Mouse (Mus musculus): ENCODE results near the gene Enthd1. TPM values are rescaled to one million over a fixed set of nuclear protein-coding genes. Genes with fewer than 3 reads are reported as not detected.

Enthd1 gene
- total RNA-seq, 1 experiment: 0.49 TPM

DNA sequence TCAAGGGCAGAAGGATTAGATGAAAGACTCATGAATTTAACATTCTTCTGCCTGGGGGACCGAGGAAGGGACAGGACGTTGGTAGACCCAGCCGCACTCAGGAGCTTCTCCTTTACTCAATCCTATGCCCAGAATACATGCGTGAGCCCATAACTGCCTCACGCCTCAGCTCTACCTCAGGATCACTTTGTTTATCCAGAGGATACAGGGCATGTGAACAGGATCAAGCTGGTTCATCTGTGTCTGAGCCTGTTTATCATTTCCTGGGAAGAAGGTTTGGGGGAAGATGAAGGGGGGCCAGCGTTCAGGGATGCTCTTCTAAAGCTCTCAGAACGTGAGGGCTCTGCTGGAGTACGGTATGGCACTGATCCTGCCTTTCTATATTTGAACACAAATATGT, 82.6 kb downstream of the Enthd1 start:
- TF ChIP-seq HCFC1 (IDR thresholded peaks at IDR 0.05; ENCODE audit: borderline replicate concordance, insufficient read depth, low read length): no peak
- TF ChIP-seq MAFK (IDR thresholded peaks at IDR 0.05; ENCODE audit: insufficient read depth, low read depth, low read length): no peak
- no peak for TF ChIP-seq CHD2 (IDR thresholded peaks at IDR 0.05; ENCODE audit: low read depth, low read length)
- TF ChIP-seq ZNF384 (IDR thresholded peaks at IDR 0.05; ENCODE audit: low read depth, low read length): no peak
- no peak for TF ChIP-seq ZC3H11A (IDR thresholded peaks at IDR 0.05; ENCODE audit: borderline replicate concordance, low read depth, low read length)
- Histone ChIP-seq H3K4me1 (ENCODE audit: control insufficient read depth in 2 of 2, insufficient read depth in 2 of 2, low read length in 2 of 2, poor library complexity in 1 of 2) (no peaks in the 10 kb centered on the region), H3K9me3 (ENCODE audit: control insufficient read depth, insufficient read depth, low read depth, low read length) (no peaks in the 10 kb centered on the region), H3K27ac (ENCODE audit: insufficient read depth, low read depth, low read length, poor library complexity, severe bottlenecking) (no peak overlapping the region), H3K36me3 (ENCODE audit: control insufficient read depth, insufficient read depth, low read length, poor library complexity, severe bottlenecking) (no peaks in the 10 kb centered on the region), H3K4me3 (ENCODE audit: insufficient read depth in 1 of 2, low read depth in 1 of 2, low read length in 2 of 2, poor library complexity in 1 of 2, severe bottlenecking in 1 of 2) (no peak overlapping the region), H3K9ac (ENCODE audit: insufficient read depth, low read depth, low read length, poor library complexity, severe bottlenecking) (no peak overlapping the region)
- in situ Hi-C loops (cut with MboI; ENCODE audit: low sequenced_read_pairs in 2 of 2, unreplicated experiment in 2 of 2): no loop called here
- DNase-seq (ENCODE audit: low read depth, low spot score): no peak

DNA sequence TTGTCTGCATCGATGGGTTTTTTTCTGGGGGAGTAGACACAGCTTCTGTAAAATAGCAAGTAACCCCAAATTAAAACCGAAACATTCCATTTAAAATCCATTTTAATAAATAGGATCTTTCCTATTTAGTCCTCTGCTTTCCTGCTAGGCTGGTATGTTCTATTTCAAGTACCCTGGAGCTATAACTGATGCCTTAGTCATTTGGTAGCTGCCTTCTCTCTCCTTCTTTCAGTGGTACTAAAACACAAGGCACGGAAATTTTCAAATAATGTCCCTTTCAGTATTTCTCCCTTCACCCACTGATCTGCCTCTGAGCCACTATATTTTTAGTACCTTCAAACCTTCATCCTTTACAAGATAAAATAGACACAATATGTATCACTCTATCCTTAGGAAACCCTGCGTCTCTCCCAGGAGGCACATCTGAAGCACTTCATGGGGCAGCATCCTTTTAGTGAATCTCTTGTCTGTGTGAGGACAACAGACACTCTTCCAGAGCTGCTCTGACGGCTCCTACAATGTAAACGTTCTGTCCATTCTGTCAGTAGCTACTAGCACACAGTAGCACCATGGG, 90.4 kb downstream of the Enthd1 start:
- no peaks in the 10 kb centered on the region for H3K36me3 ChIP-seq (ENCODE audit: control insufficient read depth, insufficient read depth, low read length, poor library complexity, severe bottlenecking)
- in situ Hi-C loops (cut with MboI; ENCODE audit: low sequenced_read_pairs in 2 of 2, unreplicated experiment in 2 of 2): no loop called here
- H3K4me3 ChIP-seq (ENCODE audit: insufficient read depth in 1 of 2, low read depth in 1 of 2, low read length in 2 of 2, poor library complexity in 1 of 2, severe bottlenecking in 1 of 2): no peak overlapping the region
- no peaks in the 10 kb centered on the region for H3K9me3 ChIP-seq (ENCODE audit: control insufficient read depth, insufficient read depth, low read depth, low read length)
- H3K9ac ChIP-seq (ENCODE audit: insufficient read depth, low read depth, low read length, poor library complexity, severe bottlenecking): no peak overlapping the region
- H3K4me1 ChIP-seq (ENCODE audit: control insufficient read depth in 2 of 2, insufficient read depth in 2 of 2, low read length in 2 of 2, poor library complexity in 1 of 2): no peaks in the 10 kb centered on the region
- no peak overlapping the region for H3K27ac ChIP-seq (ENCODE audit: insufficient read depth, low read depth, low read length, poor library complexity, severe bottlenecking)
- no peak for DNase-seq (ENCODE audit: low read depth, low spot score)
- TF ChIP-seq HCFC1 (IDR thresholded peaks at IDR 0.05; ENCODE audit: borderline replicate concordance, insufficient read depth, low read length) (no peak), MAFK (IDR thresholded peaks at IDR 0.05; ENCODE audit: insufficient read depth, low read depth, low read length) (no peak), ZC3H11A (IDR thresholded peaks at IDR 0.05; ENCODE audit: borderline replicate concordance, low read depth, low read length) (no peak), ZNF384 (IDR thresholded peaks at IDR 0.05; ENCODE audit: low read depth, low read length) (no peak), CHD2 (IDR thresholded peaks at IDR 0.05; ENCODE audit: low read depth, low read length) (no peak)

DNA sequence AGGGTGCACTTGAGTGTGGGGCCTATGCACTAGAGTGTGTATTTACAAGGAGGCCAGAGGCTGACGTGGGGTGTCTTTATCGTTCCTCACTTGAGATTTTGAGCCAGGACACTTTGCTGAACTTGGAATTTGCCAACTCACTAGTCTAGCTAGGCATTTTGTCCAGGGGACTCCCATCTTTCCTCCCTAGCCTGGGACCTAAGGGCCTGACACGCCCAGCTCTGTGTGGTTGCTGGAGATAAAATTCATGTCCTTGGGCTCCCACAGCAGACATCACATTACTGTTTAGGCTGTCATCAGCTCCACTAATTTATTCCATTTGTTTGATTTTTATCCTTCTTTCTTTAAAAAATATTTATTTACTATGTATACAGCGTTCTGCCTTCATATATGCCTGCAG, 97.1 kb downstream of the Enthd1 start:
- Histone ChIP-seq H3K9me3 (ENCODE audit: control insufficient read depth, insufficient read depth, low read depth, low read length) (no peaks in the 10 kb centered on the region), H3K27ac (ENCODE audit: insufficient read depth, low read depth, low read length, poor library complexity, severe bottlenecking) (no peak overlapping the region), H3K36me3 (ENCODE audit: control insufficient read depth, insufficient read depth, low read length, poor library complexity, severe bottlenecking) (no peaks in the 10 kb centered on the region), H3K4me1 (ENCODE audit: control insufficient read depth in 2 of 2, insufficient read depth in 2 of 2, low read length in 2 of 2, poor library complexity in 1 of 2) (no peaks in the 10 kb centered on the region), H3K4me3 (ENCODE audit: insufficient read depth in 1 of 2, low read depth in 1 of 2, low read length in 2 of 2, poor library complexity in 1 of 2, severe bottlenecking in 1 of 2) (no peak overlapping the region), H3K9ac (ENCODE audit: insufficient read depth, low read depth, low read length, poor library complexity, severe bottlenecking) (no peak overlapping the region)
- TF ChIP-seq ZNF384 (IDR thresholded peaks at IDR 0.05; ENCODE audit: low read depth, low read length) (no peak), ZC3H11A (IDR thresholded peaks at IDR 0.05; ENCODE audit: borderline replicate concordance, low read depth, low read length) (no peak), HCFC1 (IDR thresholded peaks at IDR 0.05; ENCODE audit: borderline replicate concordance, insufficient read depth, low read length) (no peak), CHD2 (IDR thresholded peaks at IDR 0.05; ENCODE audit: low read depth, low read length) (no peak), MAFK (IDR thresholded peaks at IDR 0.05; ENCODE audit: insufficient read depth, low read depth, low read length) (no peak)
- in situ Hi-C loops (cut with MboI; ENCODE audit: low sequenced_read_pairs in 2 of 2, unreplicated experiment in 2 of 2): no loop called here
- DNase-seq (ENCODE audit: low read depth, low spot score): no peak

DNA sequence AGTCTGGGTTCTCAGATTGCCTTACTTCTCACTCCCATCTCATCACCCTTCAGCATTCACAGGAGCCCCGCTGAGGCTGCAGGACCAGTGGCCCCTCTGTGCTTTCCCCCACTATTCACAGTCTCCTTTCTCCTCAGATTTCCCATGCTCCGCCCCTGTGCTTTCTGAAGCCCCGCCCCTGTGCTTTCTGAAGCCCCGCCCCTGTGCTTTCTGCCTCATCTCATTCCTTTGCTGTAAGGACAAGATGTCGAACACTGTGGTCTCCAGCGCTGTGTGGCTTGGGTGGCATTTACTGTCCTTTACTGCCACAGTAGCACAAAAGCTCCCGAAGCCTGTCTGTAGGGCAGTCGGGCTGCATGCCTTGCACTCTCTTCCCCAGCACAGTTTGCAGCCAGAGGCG, 102.8 kb downstream of the Enthd1 start:
- Histone ChIP-seq H3K4me3 (ENCODE audit: insufficient read depth in 1 of 2, low read depth in 1 of 2, low read length in 2 of 2, poor library complexity in 1 of 2, severe bottlenecking in 1 of 2) (peak overlapping the region in 1 of 2 experiments; percentile 2; a peak in 1 of 4 replicates), H3K27ac (ENCODE audit: insufficient read depth, low read depth, low read length, poor library complexity, severe bottlenecking) (no peak overlapping the region), H3K4me1 (ENCODE audit: control insufficient read depth in 2 of 2, insufficient read depth in 2 of 2, low read length in 2 of 2, poor library complexity in 1 of 2) (no peaks in the 10 kb centered on the region), H3K9me3 (ENCODE audit: control insufficient read depth, insufficient read depth, low read depth, low read length) (no peaks in the 10 kb centered on the region), H3K9ac (ENCODE audit: insufficient read depth, low read depth, low read length, poor library complexity, severe bottlenecking) (no peak overlapping the region), H3K36me3 (ENCODE audit: control insufficient read depth, insufficient read depth, low read length, poor library complexity, severe bottlenecking) (no peaks in the 10 kb centered on the region)
- TF ChIP-seq HCFC1 (IDR thresholded peaks at IDR 0.05; ENCODE audit: borderline replicate concordance, insufficient read depth, low read length) (no peak), ZNF384 (IDR thresholded peaks at IDR 0.05; ENCODE audit: low read depth, low read length) (no peak), CHD2 (IDR thresholded peaks at IDR 0.05; ENCODE audit: low read depth, low read length) (no peak), ZC3H11A (IDR thresholded peaks at IDR 0.05; ENCODE audit: borderline replicate concordance, low read depth, low read length) (no peak), MAFK (IDR thresholded peaks at IDR 0.05; ENCODE audit: insufficient read depth, low read depth, low read length) (no peak)
- in situ Hi-C loops (cut with MboI; ENCODE audit: low sequenced_read_pairs in 2 of 2, unreplicated experiment in 2 of 2): no loop called here
- peak; percentile 36 for DNase-seq (ENCODE audit: low read depth, low spot score)

All from ES-E14 (cell line).